Mouse (Mus musculus) testis, postnatal 10 days (tissue): ENCODE measurements around the gene Ints7.

ENCODE experiments used
- DNase-seq: peaks from one replicate; pipeline ENCODE4 v3.0.0; 2021; ENCODE audit warnings: low spot score

Gene Ints7

DNA sequence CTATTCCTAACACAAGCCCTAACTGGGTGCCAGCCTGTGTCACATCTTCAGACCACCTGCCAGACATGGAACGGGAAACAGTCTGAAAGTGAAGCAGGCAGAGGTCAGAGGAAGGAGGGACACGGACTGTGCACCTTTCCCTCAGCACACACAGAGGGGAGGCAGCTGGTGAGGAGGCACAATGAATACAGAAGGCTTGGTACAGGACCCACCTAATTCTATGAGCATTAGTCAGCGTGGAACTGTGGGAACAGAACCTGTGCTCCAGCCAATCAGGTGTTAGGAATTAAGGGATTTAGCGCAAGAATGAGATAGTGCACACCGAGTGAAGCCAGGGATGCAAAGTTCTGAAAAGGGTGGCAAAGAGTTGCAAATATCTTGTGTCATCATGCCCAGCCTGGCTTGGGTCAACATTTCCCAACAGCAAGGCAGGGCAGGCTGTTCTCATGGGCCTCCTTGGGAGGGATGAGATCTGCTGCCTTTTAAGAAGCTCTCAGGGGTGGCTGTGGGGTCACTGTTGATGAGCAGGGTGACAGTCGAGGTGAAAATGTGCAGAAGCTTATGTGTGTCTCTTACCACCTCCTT, 57.2 kb downstream of the Ints7 start:
- DNase-seq, result no peak

GRCm38 (mm10) chr1:191634116-191634515, 58.7 kb downstream of the Ints7 start:
- DNase-seq, result no peak

DNA sequence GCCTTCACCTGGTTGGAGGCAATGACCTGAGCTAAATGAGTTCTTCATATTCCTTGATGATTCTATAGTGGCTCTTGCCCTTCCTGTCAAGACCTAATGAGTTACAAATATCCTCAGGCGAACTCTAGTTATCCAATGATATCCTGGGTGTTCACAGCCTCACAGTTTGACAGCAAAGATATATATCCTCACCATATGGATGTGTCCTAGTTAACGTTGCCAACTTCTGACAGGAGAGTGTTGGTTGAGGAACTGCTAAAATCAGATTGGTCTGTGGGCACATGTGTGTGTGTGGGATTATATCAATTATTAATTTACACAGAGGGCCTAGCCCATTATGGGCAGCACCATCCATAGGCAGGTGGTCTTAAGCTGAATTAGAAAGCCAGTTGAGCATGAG, 63.0 kb downstream of the Ints7 start:
- DNase-seq, result no peak

DNA sequence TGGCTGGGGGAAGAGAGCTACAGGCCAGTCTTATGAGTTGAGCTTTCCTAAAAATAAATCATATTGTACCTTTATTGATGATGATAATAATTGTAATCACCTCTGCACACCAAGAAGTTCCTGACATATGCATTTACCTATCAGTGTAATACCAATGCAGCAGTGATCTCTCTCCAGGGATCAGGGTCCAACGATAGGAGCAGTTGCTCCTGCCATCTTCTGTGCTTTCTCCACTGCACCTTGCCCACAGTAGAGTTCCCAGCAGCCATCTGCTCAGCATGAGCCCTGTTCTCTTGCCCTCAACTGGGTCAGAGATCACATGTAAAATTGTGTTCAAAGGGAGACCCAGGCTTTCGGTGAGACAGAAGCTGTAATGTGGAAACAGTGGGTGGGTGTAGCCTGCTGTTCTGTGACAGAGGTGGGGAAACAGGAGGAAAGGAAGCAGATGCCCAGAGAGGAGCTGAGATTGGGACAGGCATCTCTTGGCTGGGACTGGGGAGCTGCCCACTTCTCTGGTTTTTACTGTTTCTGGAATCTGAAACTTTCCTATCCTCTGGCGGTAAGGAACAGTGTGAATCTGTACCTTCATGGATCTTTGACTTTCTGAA, 63.9 kb downstream of the Ints7 start:
- DNase-seq, result no peak

DNA sequence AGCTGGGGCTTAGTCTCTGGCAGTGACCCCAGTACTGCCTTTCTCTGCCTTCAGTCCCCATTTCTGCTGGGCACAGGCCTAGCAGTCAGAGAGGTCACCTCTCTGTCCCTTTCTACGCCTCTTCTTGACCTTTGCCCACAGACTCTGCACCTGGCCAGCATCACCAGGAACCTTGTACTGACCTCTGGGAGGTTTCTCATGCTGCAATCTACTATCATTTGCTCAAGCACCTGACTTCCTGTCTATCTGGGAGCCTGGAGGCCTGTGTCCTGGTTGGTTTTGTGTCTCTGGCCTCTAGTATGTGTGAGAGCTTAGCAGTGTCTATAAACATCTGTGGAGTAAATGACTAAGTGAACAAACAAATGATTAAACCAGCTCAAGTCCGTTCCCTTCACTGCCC, 64.7 kb downstream of the Ints7 start:
- DNase-seq, result no peak

GRCm38 (mm10) chr1:191640848-191641247, 65.4 kb downstream of the Ints7 start:
- no peak for DNase-seq

- no peak for DNase-seq
Observed at GRCm38 (mm10) chr1:191641438-191641837, 66.0 kb downstream of the Ints7 start.

DNA sequence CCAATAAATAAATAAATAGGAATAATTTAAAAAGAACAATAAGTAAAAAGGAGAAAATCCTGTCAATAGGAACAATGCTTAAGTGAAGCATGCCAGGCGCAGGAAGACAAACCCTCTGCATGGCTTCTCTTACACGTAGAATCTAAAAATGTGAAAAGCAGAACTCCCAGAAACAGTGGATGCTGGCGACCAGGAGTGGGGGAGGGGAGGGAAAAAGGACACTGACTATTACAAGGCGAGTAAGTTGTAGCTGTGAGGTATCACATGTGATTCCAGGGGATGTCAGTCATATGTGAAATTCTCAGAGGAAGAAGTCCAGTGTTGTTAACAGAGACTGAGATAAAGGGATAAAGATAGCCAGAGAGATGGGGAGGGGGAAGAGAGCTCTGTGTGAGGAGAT, 67.5 kb downstream of the Ints7 start:
- DNase-seq, result no peak

DNA sequence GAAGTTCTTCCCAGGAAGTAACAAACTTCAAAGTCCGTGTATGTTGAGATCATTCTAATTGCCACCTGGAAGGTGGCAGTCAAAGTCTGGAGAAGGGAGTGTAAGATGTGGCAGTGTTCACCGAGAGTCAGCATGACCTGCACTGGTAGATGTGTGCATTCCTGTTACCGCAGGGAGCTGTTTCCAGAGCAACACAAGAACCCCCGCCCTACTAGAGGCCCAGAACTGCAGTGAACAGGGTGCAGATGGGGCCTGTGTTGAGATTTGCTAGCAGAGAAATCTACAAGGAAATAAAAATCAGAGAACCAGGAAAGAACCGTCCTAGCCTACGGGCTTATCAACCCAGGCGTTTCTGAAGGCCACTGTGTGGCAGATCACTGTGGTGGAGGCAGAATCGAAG, 70.5 kb downstream of the Ints7 start:
- no peak for DNase-seq

DNA sequence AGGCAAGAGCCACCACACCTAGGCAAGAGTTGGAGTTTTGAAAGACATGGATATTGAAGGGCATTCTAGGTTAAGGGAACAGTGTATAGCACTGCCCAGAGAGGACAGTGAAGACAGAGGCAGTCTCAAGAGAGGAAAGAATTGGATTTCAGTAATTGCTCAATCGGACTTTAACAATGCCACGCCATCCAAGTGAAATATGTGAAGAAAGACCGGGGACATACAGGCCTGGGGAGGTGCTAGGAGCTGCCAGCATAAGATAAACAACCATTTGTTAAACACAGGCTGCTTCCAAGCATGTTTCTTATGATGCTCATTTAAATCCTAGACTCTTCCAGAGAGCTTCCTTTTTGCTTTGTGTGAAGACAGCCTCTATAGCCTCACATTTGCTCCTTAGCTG, 72.2 kb downstream of the Ints7 start:
- DNase-seq, result no peak

DNA sequence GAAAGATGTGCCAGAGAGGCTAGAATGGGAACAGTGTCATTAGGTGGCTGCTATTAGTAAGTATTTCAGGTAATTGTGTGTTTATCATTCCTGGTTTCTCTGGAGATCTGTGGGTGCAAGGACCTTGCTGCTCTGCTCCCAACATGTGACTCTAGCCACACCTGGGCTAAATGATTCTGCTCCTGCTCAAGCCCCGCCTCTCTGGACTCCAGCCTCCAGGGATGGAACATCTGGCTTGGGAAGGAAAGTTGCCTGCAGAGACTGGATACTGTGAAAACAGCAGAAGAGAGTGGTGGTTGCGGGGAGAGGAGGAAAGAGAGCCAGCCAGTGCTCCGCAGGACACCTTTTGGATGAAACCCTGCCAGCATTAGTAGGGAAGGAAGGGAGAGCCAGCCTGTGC, 84.0 kb downstream of the Ints7 start:
- no peak for DNase-seq

- no peak for DNase-seq
Observed at GRCm38 (mm10) chr1:191661019-191661796, 85.8 kb downstream of the Ints7 start.

GRCm38 (mm10) chr1:191662178-191662898, 86.9 kb downstream of the Ints7 start:
- DNase-seq, result no peak

GRCm38 (mm10) chr1:191662899-191663500, 87.6 kb downstream of the Ints7 start:
- no peak for DNase-seq

- no peak for DNase-seq
Observed at GRCm38 (mm10) chr1:191663603-191664002, 88.2 kb downstream of the Ints7 start.

DNA sequence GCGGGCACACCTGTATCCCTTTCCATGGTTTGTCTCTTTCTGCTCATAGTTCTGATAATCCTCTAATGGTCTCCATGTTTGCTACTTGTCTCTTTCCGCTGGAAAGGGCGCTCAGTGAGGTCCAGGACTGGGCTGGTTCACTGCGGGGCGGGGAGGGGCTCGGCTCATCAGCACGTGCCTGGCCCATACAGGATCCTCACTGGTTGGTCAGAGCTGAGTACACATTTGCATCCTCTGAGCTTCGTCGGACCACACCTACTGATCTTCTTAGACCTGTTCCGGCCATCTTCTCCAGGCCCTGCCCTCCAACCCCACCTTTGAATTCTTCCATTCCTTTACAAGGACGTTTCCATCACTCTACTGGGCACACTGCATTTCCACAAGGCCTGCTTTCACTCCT, 90.9 kb downstream of the Ints7 start:
- DNase-seq, result no peak

- no peak for DNase-seq
Observed at GRCm38 (mm10) chr1:191668030-191668429, 92.6 kb downstream of the Ints7 start.
